In the genomic region with DNA sequence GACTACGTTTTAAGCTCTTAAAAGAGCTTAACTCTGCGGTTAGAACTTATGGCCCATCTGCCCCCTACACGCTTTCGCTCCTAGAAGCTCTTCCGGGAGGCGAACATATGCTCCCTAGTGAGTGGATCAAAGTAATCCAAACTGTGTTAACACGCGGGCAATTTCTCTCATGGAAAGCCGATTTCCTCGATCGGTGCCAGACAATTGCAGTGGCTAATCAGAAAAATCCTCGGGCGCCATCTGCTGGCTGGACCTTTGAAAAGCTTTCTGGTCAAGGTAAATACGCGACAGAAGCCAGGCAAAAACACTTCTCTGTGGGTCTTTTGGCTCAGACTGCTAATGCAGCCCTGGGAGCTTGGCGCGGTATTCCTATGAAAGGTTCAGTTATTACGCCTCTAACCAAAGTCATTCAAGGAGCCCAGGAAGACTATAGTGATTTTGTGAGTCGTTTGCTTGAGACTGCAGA, we compare ENCODE assay signal across 8 mouse cellular contexts. TPM values are rescaled to one million over a fixed set of nuclear protein-coding genes. Genes with fewer than 3 reads are reported as not detected.
A peak's percentile ranks its signal among the peaks of the same experiment; 100 is the strongest.
DNase-seq lines count a peak whose midpoint lies in the region; ATAC-seq and TF ChIP-seq lines count a peak whose summit lies in the region.

No protein-coding gene starts in this region.

- no peaks in the 10 kb centered on the region for H3K4me1 ChIP-seq in hindbrain, postnatal 0 days (ENCODE audit: insufficient read depth, low read length)

- H3K27ac ChIP-seq in gastrocnemius, adult 2 months = peak overlapping the region; percentile 89
- H3K27ac ChIP-seq in hindbrain, postnatal 0 days = peak overlapping the region; percentile 67
- H3K27ac ChIP-seq in left cerebral cortex, adult 2 months = no peak overlapping the region; the same call in 1 of the 2 replicates

- peak; percentile 94 for DNase-seq in ZHBTc4 (ENCODE audit: low read depth, low spot score)
- peak; percentile 92 for DNase-seq in gastrocnemius, adult 2 months
- DNase-seq in hindbrain, postnatal 0 days (ENCODE audit: low spot score) = peak; percentile 98
- peak; percentile 85 to 91 for DNase-seq in left cerebral cortex, adult 2 months (ENCODE audit: extremely low spot score in 1 of 2, low spot score in 2 of 2)
- DNase-seq in right cerebral cortex, adult 2 months (ENCODE audit: low spot score in 2 of 2) = peak; percentile 94 to 95
- DNase-seq in urinary bladder, postnatal 14 days (ENCODE audit: low spot score) = peak; percentile 95

- WGBS in hindbrain, postnatal 0 days = under 1% methylated on average over 19 of the region's 19 CpGs

- no peaks in the 10 kb centered on the region for H3K27me3 ChIP-seq in hindbrain, postnatal 0 days (ENCODE audit: insufficient read depth, low read length)

- no peaks in the 10 kb centered on the region for H3K36me3 ChIP-seq in hindbrain, postnatal 0 days (ENCODE audit: insufficient read depth, low read length)

- intact Hi-C loops in gastrocnemius, adult 2 months (cut with DNase I) = loop anchor here (2.0 to 10.0 kb wide), 2 partner anchors 138 to 190 kb away; partner anchors contain the start of gene Dusp8
- intact Hi-C loops in left cerebral cortex, adult 2 months (cut with DNase I) = no loop called here

- peak; percentile 62 for ATAC-seq in common myeloid progenitor, adult 5-6 weeks (replicated peaks; ENCODE audit: low read depth, poor library complexity, severe bottlenecking)
- peak; percentile 88 for ATAC-seq in hindbrain, postnatal 0 days
- ATAC-seq in megakaryocyte, adult 5-6 weeks (ENCODE audit: poor library complexity, severe bottlenecking) = peak; percentile 76

- H3K9ac ChIP-seq in hindbrain, postnatal 0 days (replicated peaks; ENCODE audit: low read length) = peak overlapping the region; percentile 22

- peak; percentile 83 for TF ChIP-seq CTCF in gastrocnemius, adult 2 months (IDR thresholded peaks at IDR 0.05)
- TF ChIP-seq CTCF in hindbrain, postnatal 0 days (IDR thresholded peaks at IDR 0.05; ENCODE audit: low read depth) = peak; percentile 80
- TF ChIP-seq CTCF in left cerebral cortex, adult 2 months (IDR thresholded peaks at IDR 0.05) = peak; percentile 75

- peak overlapping the region; percentile 87 for H3K4me3 ChIP-seq in gastrocnemius, adult 2 months
- peak overlapping the region; percentile 52 for H3K4me3 ChIP-seq in hindbrain, postnatal 0 days (ENCODE audit: low read length)
- peak overlapping the region; percentile 62 for H3K4me3 ChIP-seq in left cerebral cortex, adult 2 months

- H3K9me3 ChIP-seq in hindbrain, postnatal 0 days (ENCODE audit: low read length) = no peaks in the 10 kb centered on the region

- H3K4me2 ChIP-seq in hindbrain, postnatal 0 days (ENCODE audit: low read depth, low read length) = peak overlapping the region; percentile 78

RNA-seq across cellular contexts. Expression of gene Gm4559, which starts 10.5 kb away (rescaled TPM):
- total RNA-seq in common myeloid progenitor, adult 5-6 weeks (2017) = not detected in 2 replicates
- total RNA-seq in gastrocnemius, adult 2 months (2021) = not detected
- total RNA-seq in hindbrain, postnatal 0 days (2014; rRNA removed) = not detected in 2 replicates
- polyA plus RNA-seq in hindbrain, postnatal 0 days (2015; fragmentation: Nextera tagmentation; extraction: Ambion mirVana) = not detected in 2 replicates
- total RNA-seq in left cerebral cortex, adult 2 months (2021) = not detected
- total RNA-seq in megakaryocyte, adult 5-6 weeks (2015) = not detected in 2 replicates
- not detected in 2 replicates for total RNA-seq in megakaryocyte, adult 5-6 weeks (2017)

RNA-seq across cellular contexts. Expression of gene Krtap5-1, which starts 12.3 kb away (rescaled TPM):
- not detected in 2 replicates for total RNA-seq in common myeloid progenitor, adult 5-6 weeks (2017)
- not detected for total RNA-seq in gastrocnemius, adult 2 months (2021)
- total RNA-seq in hindbrain, postnatal 0 days (2014; rRNA removed) = not detected in 2 replicates
- polyA plus RNA-seq in hindbrain, postnatal 0 days (2015; fragmentation: Nextera tagmentation; extraction: Ambion mirVana) = not detected in 2 replicates
- not detected for total RNA-seq in left cerebral cortex, adult 2 months (2021)
- total RNA-seq in megakaryocyte, adult 5-6 weeks (2015) = not detected in 2 replicates
- total RNA-seq in megakaryocyte, adult 5-6 weeks (2017) = not detected in 2 replicates

RNA-seq across cellular contexts. Expression of gene Krtap5-4, which starts 18.7 kb away (rescaled TPM):
- total RNA-seq in common myeloid progenitor, adult 5-6 weeks (2017) = not detected in 2 replicates
- total RNA-seq in gastrocnemius, adult 2 months (2021) = not detected
- not detected in 2 replicates for total RNA-seq in hindbrain, postnatal 0 days (2014; rRNA removed)
- not detected in 2 replicates for polyA plus RNA-seq in hindbrain, postnatal 0 days (2015; fragmentation: Nextera tagmentation; extraction: Ambion mirVana)
- not detected for total RNA-seq in left cerebral cortex, adult 2 months (2021)
- total RNA-seq in megakaryocyte, adult 5-6 weeks (2015) = not detected in 2 replicates
- total RNA-seq in megakaryocyte, adult 5-6 weeks (2017) = not detected in 2 replicates

RNA-seq across cellular contexts. Expression of gene Gm2431, which starts 26.5 kb away (rescaled TPM):
- total RNA-seq in common myeloid progenitor, adult 5-6 weeks (2017) = not detected in 2 replicates
- not detected for total RNA-seq in gastrocnemius, adult 2 months (2021)
- not detected in 2 replicates for total RNA-seq in hindbrain, postnatal 0 days (2014; rRNA removed)
- polyA plus RNA-seq in hindbrain, postnatal 0 days (2015; fragmentation: Nextera tagmentation; extraction: Ambion mirVana) = not detected in 2 replicates
- not detected for total RNA-seq in left cerebral cortex, adult 2 months (2021)
- total RNA-seq in megakaryocyte, adult 5-6 weeks (2015) = not detected in 2 replicates
- total RNA-seq in megakaryocyte, adult 5-6 weeks (2017) = not detected in 2 replicates

RNA-seq across cellular contexts. Expression of gene Gm40460, which starts 43.8 kb away (rescaled TPM):
- not detected in 2 replicates for total RNA-seq in common myeloid progenitor, adult 5-6 weeks (2017)
- total RNA-seq in gastrocnemius, adult 2 months (2021) = not detected
- total RNA-seq in hindbrain, postnatal 0 days (2014; rRNA removed) = not detected in 2 replicates
- not detected in 2 replicates for polyA plus RNA-seq in hindbrain, postnatal 0 days (2015; fragmentation: Nextera tagmentation; extraction: Ambion mirVana)
- not detected for total RNA-seq in left cerebral cortex, adult 2 months (2021)
- not detected in 2 replicates for total RNA-seq in megakaryocyte, adult 5-6 weeks (2015)
- not detected in 2 replicates for total RNA-seq in megakaryocyte, adult 5-6 weeks (2017)
